ENCODE assay signal across 27 mouse cellular contexts in genomic region chr11:6688888-6689287, GRCm38 (mm10). TPM values are rescaled to one million over a fixed set of nuclear protein-coding genes. Genes with fewer than 3 reads are reported as not detected.
DNase-seq lines count a peak whose midpoint lies in the region; ATAC-seq lines count a peak whose summit lies in the region.
"Had no signal": no experiment of that assay in that cellular context is flagged by ENCODE, and none has a peak within 500 bp of the region (broad histone marks: within the 10 kb centered on the region; RNA-seq: fewer than 3 reads in every experiment).

No protein-coding gene starts in this region.

- H3K9ac ChIP-seq in hindbrain, embryonic 16.5 days (ENCODE audit: low read depth, low read length) = no peak overlapping the region
- H3K9ac ChIP-seq in hindbrain, embryonic 14.5 days = no peak overlapping the region
- no peak overlapping the region for H3K9ac ChIP-seq in neural tube, embryonic 13.5 days
- no peak overlapping the region for H3K9ac ChIP-seq in neural tube, embryonic 15.5 days (replicated peaks)

- 68% methylated on average over 3 of the region's 3 CpGs for WGBS in hindbrain, embryonic 16.5 days
- WGBS in hindbrain, embryonic 14.5 days = 70% methylated on average over 3 of the region's 3 CpGs
- WGBS in neural tube, embryonic 13.5 days = 56% methylated on average over 3 of the region's 3 CpGs
- WGBS in neural tube, embryonic 15.5 days = 52% methylated on average over 3 of the region's 3 CpGs

- no peak overlapping the region for H3K4me2 ChIP-seq in hindbrain, embryonic 16.5 days (ENCODE audit: low read length)
- no peak overlapping the region for H3K4me2 ChIP-seq in hindbrain, embryonic 14.5 days (replicated peaks)
- H3K4me2 ChIP-seq in neural tube, embryonic 13.5 days = no peak overlapping the region
- no peak overlapping the region for H3K4me2 ChIP-seq in neural tube, embryonic 15.5 days

- H3K4me3 ChIP-seq in hindbrain, embryonic 16.5 days (ENCODE audit: low read length) = no peak overlapping the region
- no peak overlapping the region for H3K4me3 ChIP-seq in hindbrain, embryonic 14.5 days (replicated peaks; ENCODE audit: low read length)
- H3K4me3 ChIP-seq in neural tube, embryonic 13.5 days = no peak overlapping the region
- no peak overlapping the region for H3K4me3 ChIP-seq in neural tube, embryonic 15.5 days (replicated peaks)

- peak; percentile 52; the same call in 1 of the 2 replicates for ATAC-seq in hindbrain, embryonic 16.5 days
- no peak for ATAC-seq in hindbrain, embryonic 14.5 days (ENCODE audit: low FRiP score)
- ATAC-seq in neural tube, embryonic 13.5 days (ENCODE audit: low read depth) = peak; percentile 63
- ATAC-seq in neural tube, embryonic 15.5 days (ENCODE audit: low FRiP score) = peak; percentile 63
- ATAC-seq: activated CD4-positive, CD25-positive, alpha-beta regulatory T cell, adult 4 months; CD4-positive, CD25-positive, alpha-beta regulatory T cell, adult 4 months; Patski had no signal

- no peak for DNase-seq in hindbrain, embryonic 14.5 days (ENCODE audit: low spot score)
- no peak for DNase-seq in neural tube, embryonic 10.5 days (ENCODE audit: extremely low spot score, low spot score)
- no peak for DNase-seq in adrenal gland, adult 18-20 months (ENCODE audit: low spot score in 2 of 2)
- DNase-seq: adrenal gland, adult 2 months; adrenal gland, adult 8-10 months; adrenal gland, postnatal 10 days; adrenal gland, postnatal 14 days; adrenal gland, postnatal 25 days; adrenal gland, postnatal 36 days; B cell, adult 2 months; cerebellum, adult 11 months; cerebellum, adult 11-12 months; cerebellum, adult 18-20 months; cerebellum, adult 2 months had no signal

- H3K9me3 ChIP-seq in hindbrain, embryonic 16.5 days (ENCODE audit: control insufficient read depth, low read length) = no peaks in the 10 kb centered on the region
- no peaks in the 10 kb centered on the region for H3K9me3 ChIP-seq in hindbrain, embryonic 14.5 days (ENCODE audit: control insufficient read depth, low read length)
- H3K9me3 ChIP-seq in neural tube, embryonic 13.5 days = no peaks in the 10 kb centered on the region
- H3K9me3 ChIP-seq in neural tube, embryonic 15.5 days (replicated peaks) = no peaks in the 10 kb centered on the region
- H3K9me3 ChIP-seq: G1E had no signal

- no peak overlapping the region for H3K27ac ChIP-seq in hindbrain, embryonic 16.5 days (ENCODE audit: low read depth, low read length)
- no peak overlapping the region for H3K27ac ChIP-seq in hindbrain, embryonic 14.5 days
- H3K27ac ChIP-seq in neural tube, embryonic 13.5 days (replicated peaks) = peak overlapping the region; percentile 70
- 0 out of 2 replicates have a peak overlapping the region, but pooled peaks have one; percentile 28 for H3K27ac ChIP-seq in neural tube, embryonic 15.5 days (replicated peaks)

- H3K27me3 ChIP-seq in hindbrain, embryonic 16.5 days (replicated peaks; ENCODE audit: control insufficient read depth, insufficient read depth, low read length) = no peaks in the 10 kb centered on the region
- no peaks in the 10 kb centered on the region for H3K27me3 ChIP-seq in hindbrain, embryonic 14.5 days (ENCODE audit: control insufficient read depth, insufficient read depth, low read length)
- no peaks in the 10 kb centered on the region for H3K27me3 ChIP-seq in neural tube, embryonic 13.5 days
- no peaks in the 10 kb centered on the region for H3K27me3 ChIP-seq in neural tube, embryonic 15.5 days (replicated peaks)
- H3K27me3 ChIP-seq: Patski had no signal

- no peaks in the 10 kb centered on the region for H3K36me3 ChIP-seq in hindbrain, embryonic 16.5 days (ENCODE audit: control insufficient read depth, insufficient read depth, low read length)
- H3K36me3 ChIP-seq in hindbrain, embryonic 14.5 days (replicated peaks; ENCODE audit: control insufficient read depth, insufficient read depth) = no peaks in the 10 kb centered on the region
- no peaks in the 10 kb centered on the region for H3K36me3 ChIP-seq in neural tube, embryonic 13.5 days
- no peaks in the 10 kb centered on the region for H3K36me3 ChIP-seq in neural tube, embryonic 15.5 days
- H3K36me3 ChIP-seq: G1E had no signal

- no peaks in the 10 kb centered on the region for H3K4me1 ChIP-seq in hindbrain, embryonic 16.5 days (ENCODE audit: control insufficient read depth, insufficient read depth, low read depth, low read length)
- no peaks in the 10 kb centered on the region for H3K4me1 ChIP-seq in hindbrain, embryonic 14.5 days (replicated peaks; ENCODE audit: control insufficient read depth, insufficient read depth, low read length)
- 0 out of 2 replicates have a peak, but pooled peaks cover 3% of the 10 kb centered on the region for H3K4me1 ChIP-seq in neural tube, embryonic 13.5 days (replicated peaks)
- no peaks in the 10 kb centered on the region for H3K4me1 ChIP-seq in neural tube, embryonic 15.5 days

RNA-seq across cellular contexts. Expression of gene Ramp3, which starts 30.6 kb away (rescaled TPM):
- 26.6 and 30.6 TPM in 2 replicates for polyA plus RNA-seq in hindbrain, embryonic 16.5 days (2015; fragmentation: Nextera tagmentation; extraction: Ambion mirVana)
- 22.1 and 26.7 TPM in 2 replicates for polyA plus RNA-seq in hindbrain, embryonic 14.5 days (2014; fragmentation: Nextera tagmentation; extraction: Ambion mirVana)
- 23.8 and 25.7 TPM in 2 replicates for polyA plus RNA-seq in neural tube, embryonic 13.5 days (2015; fragmentation: Nextera tagmentation; extraction: Ambion mirVana)
- polyA plus RNA-seq in neural tube, embryonic 15.5 days (2015; fragmentation: Nextera tagmentation; extraction: Ambion mirVana) = 29.9 and 32.1 TPM in 2 replicates
- total RNA-seq in adrenal gland, adult 18-20 months (2021) = 10 to 100 TPM; 18.8 to 20.3 TPM
- total RNA-seq: G1E, MEL had no signal
- polyA plus RNA-seq: G1E had no signal

RNA-seq across cellular contexts. Expression of gene Wap, which starts 50.5 kb away (rescaled TPM):
- not detected in 2 replicates for polyA plus RNA-seq in hindbrain, embryonic 16.5 days (2015; fragmentation: Nextera tagmentation; extraction: Ambion mirVana)
- not detected in 2 replicates for polyA plus RNA-seq in hindbrain, embryonic 14.5 days (2014; fragmentation: Nextera tagmentation; extraction: Ambion mirVana)
- polyA plus RNA-seq in neural tube, embryonic 13.5 days (2015; fragmentation: Nextera tagmentation; extraction: Ambion mirVana) = not detected in 2 replicates
- polyA plus RNA-seq in neural tube, embryonic 15.5 days (2015; fragmentation: Nextera tagmentation; extraction: Ambion mirVana) = not detected in 2 replicates
- total RNA-seq in adrenal gland, adult 18-20 months (2021) = not detected
- total RNA-seq: adrenal gland, adult 2 months; adrenal gland, adult 8-10 months; adrenal gland, postnatal 10 days; adrenal gland, postnatal 14 days; adrenal gland, postnatal 25 days; adrenal gland, postnatal 36 days; adrenal gland, postnatal 4 days; CH12.LX; ES-E14; G1E; MEL had no signal
- polyA plus RNA-seq: activated CD4-positive, CD25-positive, alpha-beta regulatory T cell, adult 4 months; adrenal gland, adult 2 months; brain, embryonic 14.5 days; C2C12; CD4-positive, CD25-positive, alpha-beta regulatory T cell, adult 4 months; cerebellum, adult 2 months; G1E; Patski had no signal

Comparison
In these comparisons a context has a peak if more than half of its experiments do, and no peak if none do; other contexts are left out.
1. H3K27ac ChIP-seq: peak in neural tube, embryonic 13.5 days (single experiment) and neural tube, embryonic 15.5 days (single experiment); none in hindbrain, embryonic 16.5 days (single experiment) and hindbrain, embryonic 14.5 days (single experiment).